Mouse (Mus musculus): ENCODE data around the gene Scarb2.
A peak's percentile ranks its signal among the peaks of the same experiment; 100 is the strongest.

Scarb2 gene

GRCm38 (mm10) chr5:92490779-92491178, 15.9 kb downstream of the Scarb2 start:
- no peak for DNase-seq

- DNase-seq: no peak
These were observed 16.3 kb downstream of the Scarb2 start for GRCm38 (mm10) chr5:92490304-92490703.

GRCm38 (mm10) chr5:92489503-92489902, 17.1 kb downstream of the Scarb2 start:
- DNase-seq: no peak

GRCm38 (mm10) chr5:92488961-92489360, 17.7 kb downstream of the Scarb2 start:
- DNase-seq: no peak

GRCm38 (mm10) chr5:92488408-92488807, 18.2 kb downstream of the Scarb2 start:
- no peak for DNase-seq

GRCm38 (mm10) chr5:92486758-92487157, 19.9 kb downstream of the Scarb2 start:
- no peak for DNase-seq

GRCm38 (mm10) chr5:92484880-92485279, 21.8 kb downstream of the Scarb2 start:
- no peak for DNase-seq

GRCm38 (mm10) chr5:92472863-92473262, 33.8 kb downstream of the Scarb2 start:
- no peak for DNase-seq

GRCm38 (mm10) chr5:92471531-92471930, 35.1 kb downstream of the Scarb2 start:
- DNase-seq: no peak

- DNase-seq: peak; percentile 35
These were observed 37.2 kb downstream of the Scarb2 start for GRCm38 (mm10) chr5:92469201-92470130.

GRCm38 (mm10) chr5:92468234-92468633, 38.4 kb downstream of the Scarb2 start:
- no peak for DNase-seq

- DNase-seq: no peak
These were observed 39.4 kb downstream of the Scarb2 start for GRCm38 (mm10) chr5:92467102-92467766.

GRCm38 (mm10) chr5:92465511-92465910, 41.1 kb downstream of the Scarb2 start:
- DNase-seq: no peak

GRCm38 (mm10) chr5:92461321-92461720, 45.3 kb downstream of the Scarb2 start:
- peak; percentile 46 for DNase-seq

GRCm38 (mm10) chr5:92458726-92459125, 47.9 kb downstream of the Scarb2 start:
- DNase-seq: no peak

GRCm38 (mm10) chr5:92457410-92457809, 49.2 kb downstream of the Scarb2 start:
- DNase-seq: no peak

GRCm38 (mm10) chr5:92452876-92453275, 53.8 kb downstream of the Scarb2 start:
- no peak for DNase-seq

- DNase-seq: no peak
These were observed 59.9 kb downstream of the Scarb2 start for GRCm38 (mm10) chr5:92446736-92447135.

- no peak for DNase-seq
These were observed 61.6 kb downstream of the Scarb2 start for GRCm38 (mm10) chr5:92445016-92445415.

GRCm38 (mm10) chr5:92442914-92443313, 63.7 kb downstream of the Scarb2 start:
- DNase-seq: no peak

GRCm38 (mm10) chr5:92441494-92441893, 65.1 kb downstream of the Scarb2 start:
- DNase-seq: no peak

GRCm38 (mm10) chr5:92438540-92438939, 68.1 kb downstream of the Scarb2 start:
- no peak for DNase-seq

- peak; percentile 95 for DNase-seq
These were observed 71.5 kb downstream of the Scarb2 start, which contains the start of gene Nup54 for GRCm38 (mm10) chr5:92435025-92435584. Gene Nup54, minus strand, starts transcription at chr5:92435219.

- no peak for DNase-seq
These were observed 72.1 kb downstream of the Scarb2 start for GRCm38 (mm10) chr5:92434571-92434985.
